Mouse (Mus musculus): ENCODE measurements at regions not wholly inside any gene's neighbourhood (a gene's known extent, or its start where the extent isn't known, plus 50 kb on each side); places are given as distances from the start of the nearest gene placed in this dataset.

GRCm38 (mm10) chr7:84753361-84753760 is 63.6 kb upstream of the Zfand6 start:
- TF ChIP-seq POLR2A (IDR thresholded peaks at IDR 0.05; ENCODE audit: low read depth, low read length) (no peak), CTCF (IDR thresholded peaks at IDR 0.05; ENCODE audit: extremely low read depth, insufficient read length, insufficient replicate concordance, low read depth, low read length) (no peak)

Measured in small intestine, adult 2 months (tissue).